Mouse (Mus musculus): ENCODE results near the gene Adsl.

- TF ChIP-seq EP300 (IDR thresholded peaks at IDR 0.05; ENCODE audit: low read depth) (no peak), CTCF (IDR thresholded peaks at IDR 0.05; ENCODE audit: low read depth) (peak; percentile 42)
Observed at GRCm38 (mm10) chr15:81008689-81009123, 60.4 kb downstream of the Adsl start.
